Mouse (Mus musculus) kidney, postnatal 36 days (tissue): ENCODE data around the gene Rnaset2b.
"Not testable (repeated sequence)": the region's sequence is repeated elsewhere in the genome, so short reads cannot be mapped to it uniquely, and the experiment has no call there.

Experiments
- DNase-seq, 2 experiments: peaks; one replicate each; pipeline ENCODE4 v3.0.0; 2021 to 2022; ENCODE audit warnings: mixed read lengths in 2 of 2

The Rnaset2b gene

DNA sequence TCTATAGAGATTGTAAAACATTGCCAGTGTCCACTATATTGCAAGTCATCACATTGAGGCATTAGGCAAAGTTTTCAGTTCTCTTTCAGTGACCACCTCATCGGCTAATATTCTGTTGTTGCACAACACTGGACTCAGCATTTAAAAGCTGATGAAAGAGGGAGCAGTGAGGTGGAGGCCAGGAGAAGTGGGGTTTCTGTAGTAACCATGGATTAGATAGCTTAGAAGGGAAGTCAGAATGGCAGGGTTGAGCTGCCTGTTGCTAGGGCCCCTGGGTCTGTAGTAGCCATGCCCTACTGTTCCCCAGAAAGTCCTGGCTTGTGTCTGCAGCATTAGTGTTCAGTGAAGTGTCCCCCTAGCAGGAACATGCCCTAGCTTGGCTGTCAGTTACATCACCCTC lies 15.7 kb downstream of the Rnaset2b start:
- DNase-seq, result not testable (repeated sequence)

- DNase-seq, result not testable (repeated sequence)
These were observed 25.1 kb downstream of the Rnaset2b start for GRCm38 (mm10) chr17:6995504-6995903.

- DNase-seq, result not testable (repeated sequence)
These were observed 26.4 kb downstream of the Rnaset2b start for GRCm38 (mm10) chr17:6996826-6997225.

- DNase-seq, result not testable (repeated sequence)
These were observed 27.5 kb downstream of the Rnaset2b start for GRCm38 (mm10) chr17:6997778-6998490.

DNA sequence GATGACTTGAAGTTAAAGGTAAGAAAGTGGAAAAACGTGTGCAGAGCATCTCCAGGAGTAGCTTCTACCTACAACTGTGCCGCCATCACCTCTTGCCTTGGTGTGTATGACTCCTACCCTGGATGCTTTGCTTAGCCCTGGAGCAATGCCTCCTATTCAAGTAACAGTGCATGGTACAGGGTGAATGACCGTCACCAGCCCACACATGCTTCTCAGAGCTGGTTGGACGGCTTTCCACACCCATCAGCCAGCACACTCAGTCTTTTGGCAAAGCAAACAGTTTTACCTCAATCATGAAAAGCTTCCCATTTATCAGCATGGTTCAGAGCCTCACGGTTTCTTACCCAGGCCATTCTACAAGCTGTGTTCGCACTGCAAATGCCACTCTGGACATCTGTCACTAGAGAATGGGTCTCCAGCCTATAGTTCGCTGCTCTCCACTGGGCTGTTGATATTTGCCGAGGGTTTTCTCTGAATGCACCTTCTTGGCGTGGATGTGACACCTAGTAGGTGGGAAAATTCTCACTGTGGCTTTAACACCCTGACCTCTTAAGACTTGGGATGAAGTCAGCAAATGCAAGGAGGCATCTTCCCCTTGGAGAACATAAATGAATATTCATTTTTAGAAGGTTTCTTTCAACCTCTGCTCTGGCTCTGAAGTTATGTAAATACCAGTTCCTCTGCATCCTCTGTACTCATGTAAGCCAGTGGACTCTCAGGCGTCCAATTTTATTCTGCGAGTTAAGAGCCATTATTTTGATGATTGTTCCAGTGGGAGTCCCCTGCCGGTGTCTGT lies 31.6 kb downstream of the Rnaset2b start:
- not testable (repeated sequence) for DNase-seq

DNA sequence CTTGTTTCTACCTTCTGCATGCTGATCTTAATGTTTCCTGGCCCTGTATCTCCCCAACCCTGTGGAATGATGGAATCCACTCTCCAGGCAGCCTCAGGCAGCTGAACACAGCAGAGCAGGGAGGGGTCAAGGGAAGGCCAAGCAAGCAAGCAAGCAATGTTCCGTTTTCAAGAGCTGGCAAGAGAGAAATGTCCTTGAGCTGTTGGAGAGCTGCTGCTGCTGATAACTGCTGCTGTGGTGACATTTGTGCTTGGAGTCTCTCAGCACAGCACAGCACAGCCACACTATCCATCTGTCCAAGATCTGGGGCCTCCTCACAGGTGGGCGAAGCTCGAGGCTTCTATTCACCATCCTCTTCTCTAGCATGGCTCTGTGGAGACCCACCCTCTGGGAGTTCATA lies 33.0 kb downstream of the Rnaset2b start:
- DNase-seq, result not testable (repeated sequence)

DNA sequence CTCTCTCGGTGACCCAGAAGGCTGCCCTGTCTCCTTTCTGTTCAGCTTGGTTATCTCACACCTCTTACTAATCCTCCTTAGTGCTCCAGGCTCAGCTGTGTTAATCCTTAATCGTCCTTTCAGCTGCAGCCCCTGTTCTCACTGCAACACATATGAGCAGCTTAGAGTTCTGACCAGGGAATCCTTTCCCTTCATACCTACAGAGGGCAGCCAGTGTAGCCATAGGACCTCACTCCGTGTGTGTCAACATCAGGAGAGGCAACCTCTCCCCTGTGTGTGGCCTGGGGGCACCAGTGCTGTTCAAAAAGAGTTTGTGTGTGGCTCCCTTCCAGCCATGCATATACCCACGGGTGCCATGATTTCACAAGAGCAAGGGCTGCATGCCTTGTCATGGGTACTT lies 35.2 kb downstream of the Rnaset2b start:
- not testable (repeated sequence) for DNase-seq

GRCm38 (mm10) chr17:7008885-7009284 lies 38.5 kb downstream of the Rnaset2b start:
- not testable (repeated sequence) for DNase-seq

- DNase-seq, result not testable (repeated sequence)
These were observed 39.0 kb downstream of the Rnaset2b start for GRCm38 (mm10) chr17:7009440-7009839.

- DNase-seq, result not testable (repeated sequence)
These were observed 39.5 kb downstream of the Rnaset2b start for GRCm38 (mm10) chr17:7009901-7010300.

DNA sequence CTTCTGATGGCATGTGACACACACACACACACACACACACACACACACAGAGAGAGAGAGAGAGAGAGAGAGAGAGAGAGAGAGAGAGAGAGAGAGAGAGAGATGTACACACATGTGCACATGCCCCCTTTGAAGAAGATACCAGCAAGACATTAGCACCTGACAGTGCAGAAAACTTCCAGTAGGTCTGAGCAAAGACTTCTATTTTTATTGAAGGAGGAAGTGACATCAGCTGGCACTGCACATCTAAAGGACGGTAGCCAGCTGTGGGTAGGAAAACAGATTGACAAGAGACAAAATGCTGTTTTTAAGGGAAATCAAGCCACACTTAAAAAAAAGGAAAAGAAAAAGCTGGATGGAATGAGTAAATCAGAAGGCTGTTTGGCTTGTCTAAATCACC lies 43.8 kb downstream of the Rnaset2b start:
- not testable (repeated sequence) for DNase-seq

- DNase-seq, result peak in 1 of 2 experiments; percentile 3
These were observed 54.8 kb downstream of the Rnaset2b start, which contains the start of gene Gm1604a for GRCm38 (mm10) chr17:7025257-7025656. Gene Gm1604a, plus strand, starts transcription at chr17:7025568.

GRCm38 (mm10) chr17:7025764-7026346 lies 55.4 kb downstream of the Rnaset2b start:
- DNase-seq, result not testable (repeated sequence)

- DNase-seq, result not testable (repeated sequence)
These were observed 59.8 kb downstream of the Rnaset2b start for GRCm38 (mm10) chr17:7030204-7030603.

DNA sequence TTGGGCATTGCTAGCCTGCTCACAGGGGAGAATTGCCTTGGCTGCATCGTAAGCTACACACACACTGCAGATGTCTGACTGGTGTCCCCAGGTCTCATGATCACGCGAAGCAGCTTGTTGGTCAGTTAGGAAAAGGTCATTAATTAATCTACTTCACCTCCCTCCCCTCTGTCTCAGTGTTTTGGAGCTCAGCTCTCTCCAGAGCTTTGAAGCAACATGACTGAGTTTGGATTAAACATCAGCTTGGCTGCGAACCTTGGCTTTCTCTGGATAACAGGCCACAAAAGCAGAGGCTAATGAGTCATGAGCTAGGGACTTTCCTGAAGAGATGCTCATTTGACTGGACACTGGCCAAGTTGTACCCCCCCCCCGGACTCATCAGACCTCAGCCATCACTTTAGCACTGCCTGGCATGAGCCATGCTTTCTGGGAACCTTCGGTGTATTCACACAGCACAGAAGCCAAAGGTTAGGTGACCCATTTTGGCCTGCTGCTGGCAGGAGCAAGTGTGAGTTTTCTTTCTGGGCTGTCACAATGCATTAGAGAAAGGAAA lies 60.3 kb downstream of the Rnaset2b start:
- DNase-seq, result peak in 1 of 2 experiments; percentile 4

DNA sequence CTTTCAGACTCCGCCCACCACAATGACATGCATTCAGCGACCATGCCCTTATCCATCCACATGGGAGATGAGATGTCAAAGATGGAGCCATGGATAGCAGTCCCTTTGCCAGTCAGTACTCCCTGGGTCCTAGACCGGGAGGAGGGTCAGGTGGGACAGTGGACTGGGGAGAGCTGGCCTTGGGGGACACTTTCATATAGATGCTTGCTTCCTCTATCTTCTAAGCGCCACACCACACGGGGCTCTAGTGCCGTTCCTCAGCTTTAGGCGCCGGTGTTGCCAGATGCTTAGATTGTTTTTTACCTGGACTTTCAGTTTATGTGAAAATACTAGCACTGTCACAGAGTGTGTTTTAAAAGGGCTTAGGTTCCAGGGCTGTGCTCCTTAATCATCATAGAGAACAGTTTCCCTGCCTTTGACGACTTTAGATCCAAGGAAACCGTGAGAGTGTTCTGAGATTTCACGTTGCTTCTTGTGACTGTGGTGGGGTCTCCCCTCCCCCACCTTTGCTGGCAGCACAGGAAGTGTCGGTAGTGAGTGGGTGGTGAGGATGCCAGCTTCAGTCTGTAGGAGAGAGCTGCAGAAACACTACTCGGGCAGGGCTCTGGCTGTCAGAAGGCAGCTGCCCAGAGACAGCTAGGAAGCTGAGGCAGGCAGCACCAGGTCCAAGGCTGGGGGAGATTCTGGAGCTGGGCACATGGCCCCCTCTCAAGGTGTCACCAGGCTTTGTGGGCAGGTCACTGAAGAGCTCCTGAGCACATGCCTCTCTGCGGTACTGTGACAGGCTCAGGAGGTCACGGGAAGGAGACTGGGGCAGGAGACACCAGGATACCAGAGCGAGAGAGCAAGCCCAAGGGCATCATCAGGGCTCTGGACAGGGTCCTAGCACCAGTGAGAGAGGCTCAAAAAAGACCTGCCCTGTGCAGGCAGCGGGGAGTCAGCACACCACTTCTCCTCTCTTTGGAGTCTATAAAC lies 63.0 kb downstream of the Rnaset2b start:
- not testable (repeated sequence) for DNase-seq
